Mouse (Mus musculus): ENCODE measurements at regions not wholly inside any gene's neighbourhood (a gene's known extent, or its start where the extent isn't known, plus 50 kb on each side); places are given as distances from the start of the nearest gene placed in this dataset.

- 90% methylated on average over 12 of the region's 12 CpGs for WGBS
- no peak for DNase-seq (ENCODE audit: low read depth in 1 of 2, low spot score in 2 of 2)
- Histone ChIP-seq H3K27me3 (ENCODE audit: control insufficient read depth, insufficient read depth, low read length) (no peaks in the 10 kb centered on the region), H3K4me1 (ENCODE audit: control insufficient read depth, insufficient read depth, insufficient read length) (no peaks in the 10 kb centered on the region), H3K4me3 (ENCODE audit: extremely low read depth, insufficient read depth, insufficient read length) (no peak overlapping the region), H3K36me3 (ENCODE audit: control insufficient read depth, insufficient read depth, low read length) (no peaks in the 10 kb centered on the region), H3K27ac (ENCODE audit: insufficient read depth, low read length) (no peak overlapping the region)
- TF ChIP-seq POLR2A (IDR thresholded peaks at IDR 0.05; ENCODE audit: low read depth, low read length) (no peak), CTCF (IDR thresholded peaks at IDR 0.05; ENCODE audit: extremely low read depth, insufficient read depth, insufficient read length, insufficient replicate concordance) (no peak)
Observed at GRCm38 (mm10) chr3:40167970-40168626, 363.0 kb upstream of the Intu start.

DNA sequence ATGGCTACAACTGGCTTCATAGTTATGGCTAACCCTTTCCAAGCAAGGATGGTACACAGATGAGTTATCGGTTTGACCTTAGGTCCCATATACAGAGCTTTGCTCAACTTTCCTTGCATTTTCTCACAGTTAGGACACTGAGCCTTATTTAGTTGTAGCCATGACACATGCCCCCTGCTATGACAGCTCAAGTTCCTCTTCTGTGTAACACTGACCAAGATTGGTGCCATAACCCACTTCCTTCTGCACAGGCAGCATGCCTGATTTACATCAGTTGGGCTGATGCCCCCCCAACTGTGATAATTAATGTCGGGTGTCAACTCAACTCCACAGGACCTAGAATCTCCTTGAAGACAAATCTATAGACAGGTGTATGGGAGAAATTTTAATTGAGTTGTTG is 361.5 kb upstream of the Intu start:
- Histone ChIP-seq H3K27ac (ENCODE audit: insufficient read depth, low read length) (no peak overlapping the region), H3K27me3 (ENCODE audit: control insufficient read depth, insufficient read depth, low read length) (no peaks in the 10 kb centered on the region), H3K36me3 (ENCODE audit: control insufficient read depth, insufficient read depth, low read length) (no peaks in the 10 kb centered on the region), H3K4me1 (ENCODE audit: control insufficient read depth, insufficient read depth, insufficient read length) (no peaks in the 10 kb centered on the region), H3K4me3 (ENCODE audit: extremely low read depth, insufficient read depth, insufficient read length) (no peak overlapping the region)
- no peak for DNase-seq (ENCODE audit: low read depth in 1 of 2, low spot score in 2 of 2)
- 57% methylated on average over 2 of the region's 2 CpGs for WGBS
- no peak for TF ChIP-seq CTCF (IDR thresholded peaks at IDR 0.05; ENCODE audit: extremely low read depth, insufficient read depth, insufficient read length, insufficient replicate concordance)
- no peak for TF ChIP-seq POLR2A (IDR thresholded peaks at IDR 0.05; ENCODE audit: low read depth, low read length)

DNA sequence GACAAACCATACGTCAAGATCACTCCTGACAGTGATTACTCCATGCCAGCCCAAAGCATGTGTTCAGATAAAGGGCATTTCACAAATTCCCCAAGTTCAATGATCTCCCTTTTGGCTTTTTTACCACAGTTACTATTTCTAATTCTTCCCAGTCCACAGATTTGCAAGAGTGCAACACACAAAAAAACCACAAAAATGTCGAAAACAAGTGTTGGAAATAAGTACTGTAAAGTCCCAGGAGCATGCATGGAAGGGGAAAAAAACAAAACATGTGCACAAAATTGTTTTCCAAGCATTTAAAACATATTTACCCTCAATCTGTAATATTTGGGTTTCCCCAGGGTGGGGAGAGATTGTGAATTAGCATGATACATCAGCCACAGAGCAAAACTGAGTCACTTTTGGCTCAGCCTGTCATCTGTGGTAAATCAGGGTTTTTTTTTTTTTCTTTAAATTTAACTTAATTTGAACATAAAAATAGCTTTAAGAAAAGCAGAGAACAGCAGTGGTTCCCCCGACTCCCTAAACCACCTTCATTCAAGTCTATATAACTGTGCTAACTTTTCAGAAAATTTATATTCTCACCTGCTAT is 351.3 kb upstream of the Intu start:
- Histone ChIP-seq H3K4me3 (ENCODE audit: extremely low read depth, insufficient read depth, insufficient read length) (no peak overlapping the region; the same call in 1 of the 2 replicates), H3K36me3 (ENCODE audit: control insufficient read depth, insufficient read depth, low read length) (no peaks in the 10 kb centered on the region), H3K4me1 (ENCODE audit: control insufficient read depth, insufficient read depth, insufficient read length) (no peaks in the 10 kb centered on the region), H3K27ac (ENCODE audit: insufficient read depth, low read length) (no peak overlapping the region), H3K27me3 (ENCODE audit: control insufficient read depth, insufficient read depth, low read length) (no peaks in the 10 kb centered on the region)
- 65% methylated on average over 3 of the region's 3 CpGs for WGBS
- TF ChIP-seq CTCF (IDR thresholded peaks at IDR 0.05; ENCODE audit: extremely low read depth, insufficient read depth, insufficient read length, insufficient replicate concordance): no peak
- no peak for TF ChIP-seq POLR2A (IDR thresholded peaks at IDR 0.05; ENCODE audit: low read depth, low read length)
- DNase-seq (ENCODE audit: low read depth in 1 of 2, low spot score in 2 of 2): no peak

- H3K27ac ChIP-seq (ENCODE audit: insufficient read depth, low read length): no peak overlapping the region
- no peak for DNase-seq (ENCODE audit: low read depth in 1 of 2, low spot score in 2 of 2)
- no peaks in the 10 kb centered on the region for H3K4me1 ChIP-seq (ENCODE audit: control insufficient read depth, insufficient read depth, insufficient read length)
- no peak for TF ChIP-seq POLR2A (IDR thresholded peaks at IDR 0.05; ENCODE audit: low read depth, low read length)
- no peak for TF ChIP-seq CTCF (IDR thresholded peaks at IDR 0.05; ENCODE audit: extremely low read depth, insufficient read depth, insufficient read length, insufficient replicate concordance)
- H3K36me3 ChIP-seq (ENCODE audit: control insufficient read depth, insufficient read depth, low read length): no peaks in the 10 kb centered on the region
- no peak overlapping the region for H3K4me3 ChIP-seq (ENCODE audit: extremely low read depth, insufficient read depth, insufficient read length)
- H3K27me3 ChIP-seq (ENCODE audit: control insufficient read depth, insufficient read depth, low read length): no peaks in the 10 kb centered on the region
- 81% methylated on average over 5 of the region's 5 CpGs for WGBS
Observed at GRCm38 (mm10) chr3:40185597-40186320, 345.3 kb upstream of the Intu start.

DNA sequence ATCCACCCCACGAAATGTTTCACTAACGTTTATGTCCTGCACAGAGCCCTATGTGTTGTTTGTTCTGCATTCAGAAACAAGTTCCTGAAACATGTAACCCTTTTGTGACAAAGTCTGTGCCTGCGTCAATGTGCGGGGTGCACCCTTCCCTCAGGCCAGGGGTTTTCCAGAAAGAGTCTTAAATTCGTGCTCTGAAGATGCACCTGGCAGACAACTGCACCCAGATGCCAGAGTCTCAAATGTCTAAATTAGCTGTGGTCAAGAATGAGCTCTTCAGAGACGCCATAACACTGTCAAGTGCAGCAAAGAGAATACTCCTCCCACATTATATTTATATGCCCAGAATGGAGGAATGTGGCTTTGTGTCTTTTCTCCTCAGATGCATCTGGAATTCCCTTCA is 341.6 kb upstream of the Intu start:
- DNase-seq (ENCODE audit: low read depth in 1 of 2, low spot score in 2 of 2): no peak
- Histone ChIP-seq H3K27me3 (ENCODE audit: control insufficient read depth, insufficient read depth, low read length) (no peaks in the 10 kb centered on the region), H3K4me3 (ENCODE audit: extremely low read depth, insufficient read depth, insufficient read length) (no peak overlapping the region), H3K4me1 (ENCODE audit: control insufficient read depth, insufficient read depth, insufficient read length) (no peaks in the 10 kb centered on the region), H3K36me3 (ENCODE audit: control insufficient read depth, insufficient read depth, low read length) (no peaks in the 10 kb centered on the region), H3K27ac (ENCODE audit: insufficient read depth, low read length) (no peak overlapping the region)
- 76% methylated on average over 6 of the region's 6 CpGs for WGBS
- TF ChIP-seq CTCF (IDR thresholded peaks at IDR 0.05; ENCODE audit: extremely low read depth, insufficient read depth, insufficient read length, insufficient replicate concordance) (no peak), POLR2A (IDR thresholded peaks at IDR 0.05; ENCODE audit: low read depth, low read length) (no peak)

- TF ChIP-seq POLR2A (IDR thresholded peaks at IDR 0.05; ENCODE audit: low read depth, low read length) (no peak), CTCF (IDR thresholded peaks at IDR 0.05; ENCODE audit: extremely low read depth, insufficient read depth, insufficient read length, insufficient replicate concordance) (no peak)
Observed at GRCm38 (mm10) chr3:40190024-40190423, 341.1 kb upstream of the Intu start.

GRCm38 (mm10) chr3:40200174-40200573 is 330.9 kb upstream of the Intu start:
- no peak for TF ChIP-seq POLR2A (IDR thresholded peaks at IDR 0.05; ENCODE audit: low read depth, low read length)
- no peak for TF ChIP-seq CTCF (IDR thresholded peaks at IDR 0.05; ENCODE audit: extremely low read depth, insufficient read depth, insufficient read length, insufficient replicate concordance)
- no peak for DNase-seq (ENCODE audit: low read depth in 1 of 2, low spot score in 2 of 2)
- Histone ChIP-seq H3K27me3 (ENCODE audit: control insufficient read depth, insufficient read depth, low read length) (no peaks in the 10 kb centered on the region), H3K36me3 (ENCODE audit: control insufficient read depth, insufficient read depth, low read length) (no peaks in the 10 kb centered on the region), H3K27ac (ENCODE audit: insufficient read depth, low read length) (no peak overlapping the region), H3K4me1 (ENCODE audit: control insufficient read depth, insufficient read depth, insufficient read length) (no peaks in the 10 kb centered on the region), H3K4me3 (ENCODE audit: extremely low read depth, insufficient read depth, insufficient read length) (no peak overlapping the region)
- 80% methylated on average over 4 of the region's 4 CpGs for WGBS

More at GRCm38 (mm10) chr3:40190024-40190423, 341.1 kb upstream of the Intu start:
- Histone ChIP-seq H3K27ac (ENCODE audit: insufficient read depth, low read length) (no peak overlapping the region), H3K4me1 (ENCODE audit: control insufficient read depth, insufficient read depth, insufficient read length) (no peaks in the 10 kb centered on the region), H3K27me3 (ENCODE audit: control insufficient read depth, insufficient read depth, low read length) (no peaks in the 10 kb centered on the region), H3K4me3 (ENCODE audit: extremely low read depth, insufficient read depth, insufficient read length) (no peak overlapping the region), H3K36me3 (ENCODE audit: control insufficient read depth, insufficient read depth, low read length) (no peaks in the 10 kb centered on the region)
- no peak for DNase-seq (ENCODE audit: low read depth in 1 of 2, low spot score in 2 of 2)
- WGBS: 73% methylated on average over 4 of the region's 4 CpGs

Data from spleen, adult 2 months (tissue).